Mouse (Mus musculus) lung, adult 2 months (tissue): ENCODE measurements around the gene Naglu. TPM values are rescaled to one million over a fixed set of nuclear protein-coding genes. Genes with fewer than 3 reads are reported as not detected.

Source experiments
- DNase-seq: peaks from one replicate; pipeline ENCODE4 v3.0.0; 2022
- H3K4me1 ChIP-seq: fragments of 200-500 bp; 2 replicates; pipeline ENCODE4 v1.6.1; 2011; ENCODE audit warnings: low read length; ENCODE audit not compliant: control insufficient read depth, insufficient read depth
- H3K4me3 ChIP-seq: fragments of 200-500 bp; replicated peaks from 2 replicates; pipeline ENCODE3; 2011; ENCODE audit warnings: low read depth, mild to moderate bottlenecking, control low read depth, low read length; ENCODE audit errors: extremely low read depth
- CTCF ChIP-seq: fragments of 200-500 bp; IDR thresholded peaks from 2 replicates; pipeline ENCODE4 v1.5.1; 2011; ENCODE audit warnings: mild to moderate bottlenecking, low read length, control low read depth; ENCODE audit not compliant: insufficient read depth
- POLR2A ChIP-seq: fragments of 200-500 bp; IDR thresholded peaks from 2 replicates; pipeline ENCODE4 v1.6.1; 2011; ENCODE audit warnings: low read depth, mild to moderate bottlenecking, control low read depth, low read length, borderline replicate concordance; ENCODE audit errors: extremely low read depth
- WGBS: fragments of 180-500 bp; shearing (Covaris S2); methylation state at CpG from one replicate; pipeline ENCODE4 v1.1.7; 2018; 5-methylcytosine and 5-hydroxymethylcytosine counted together
- polyA plus RNA-seq: library from polyadenylated mRNA; depleted of rRNA; stranded (reverse); fragments of >200 nt; gene quantifications from 2 replicates; pipeline ENCODE4 v1.2.3, GENCODE M21; 2012

Naglu gene
- polyA plus RNA-seq, 1 experiment: 32.2 TPM

DNA sequence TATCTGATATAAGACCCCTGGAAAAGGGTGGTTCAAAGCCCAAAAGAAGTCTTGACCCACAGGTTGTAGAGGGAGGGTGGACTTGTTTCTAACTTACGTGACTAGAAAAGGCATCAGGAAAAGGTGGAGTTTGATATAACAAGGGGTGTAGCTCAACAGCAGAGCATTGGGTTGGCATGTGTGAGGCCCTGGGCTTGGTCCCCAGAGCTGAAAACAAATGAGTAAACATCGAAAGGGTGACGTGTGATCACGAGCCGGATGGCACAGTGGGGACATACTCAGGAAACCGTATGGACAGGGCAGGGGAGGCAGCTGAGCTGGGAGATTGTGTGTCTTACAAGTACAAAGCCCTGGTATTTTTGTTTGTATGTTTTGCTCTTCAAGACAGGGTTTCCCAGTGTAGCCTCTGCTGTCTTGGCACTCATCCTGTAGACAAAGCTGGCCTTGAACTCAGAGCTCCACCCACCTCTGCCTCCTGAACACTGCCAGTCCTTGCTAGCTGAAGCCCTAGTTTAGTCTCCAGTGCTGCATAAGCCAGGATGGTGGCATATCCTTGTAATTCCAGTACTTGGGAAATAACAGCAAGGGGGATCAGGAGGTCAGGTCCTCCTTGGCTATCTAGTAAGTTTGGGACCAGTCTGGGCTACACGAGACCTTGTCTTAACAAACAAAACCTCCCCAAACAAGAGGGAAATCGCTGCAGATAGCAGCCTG, 35.0 kb upstream of the Naglu start:
- TF ChIP-seq CTCF: no peak
- TF ChIP-seq POLR2A: no peak
- WGBS: 70% methylated on average over 8 of the region's 8 CpGs
- H3K4me3 ChIP-seq: no peak overlapping the region
- DNase-seq: no peak
- no peaks in the 10 kb centered on the region for H3K4me1 ChIP-seq

DNA sequence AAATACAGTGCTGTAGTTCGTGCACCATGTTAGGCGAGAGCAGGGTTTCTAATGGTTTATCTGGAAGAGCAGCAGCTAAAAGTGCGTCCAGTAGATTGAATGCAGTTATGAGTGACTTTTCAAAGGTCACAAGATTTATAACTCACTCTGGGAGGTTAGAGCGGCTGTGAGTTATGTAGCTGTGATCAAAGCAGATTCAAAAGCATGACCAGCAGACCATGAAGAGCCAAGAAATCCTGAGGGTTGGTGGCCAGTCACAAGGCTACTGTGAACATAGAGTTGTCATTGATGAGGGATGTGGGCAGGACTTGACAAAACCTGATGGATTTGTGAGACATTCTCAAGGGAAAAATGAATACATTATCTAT, 34.5 kb upstream of the Naglu start:
- WGBS: 89% methylated on average over 4 of the region's 4 CpGs
- no peak for DNase-seq
- Histone ChIP-seq H3K4me1 (no peaks in the 10 kb centered on the region), H3K4me3 (no peak overlapping the region)
- no peak for TF ChIP-seq POLR2A
- TF ChIP-seq CTCF: no peak

DNA sequence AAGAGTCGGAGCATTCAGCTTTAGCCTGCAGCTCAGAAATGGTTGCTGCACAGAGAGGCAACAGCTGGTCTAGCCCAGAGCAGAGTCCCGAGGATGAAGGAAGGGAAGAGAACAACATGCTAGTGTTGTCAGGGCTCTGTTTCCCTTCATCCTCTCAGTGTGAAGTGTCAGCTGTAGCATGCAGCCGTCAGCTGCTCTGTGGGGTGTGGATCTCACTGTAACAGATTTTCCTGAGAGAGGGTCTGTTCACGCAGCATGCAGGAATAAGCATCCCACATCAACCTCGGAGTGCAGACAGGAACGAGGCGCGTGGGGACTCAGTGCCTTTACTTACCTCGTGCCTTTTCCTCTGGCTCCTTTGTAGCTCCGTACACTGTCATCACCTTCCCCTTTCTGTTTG, 32.0 kb upstream of the Naglu start:
- Histone ChIP-seq H3K4me1 (no peaks in the 10 kb centered on the region), H3K4me3 (no peak overlapping the region)
- 89% methylated on average over 10 of the region's 10 CpGs for WGBS
- no peak for TF ChIP-seq CTCF
- TF ChIP-seq POLR2A: no peak
- no peak for DNase-seq

DNA sequence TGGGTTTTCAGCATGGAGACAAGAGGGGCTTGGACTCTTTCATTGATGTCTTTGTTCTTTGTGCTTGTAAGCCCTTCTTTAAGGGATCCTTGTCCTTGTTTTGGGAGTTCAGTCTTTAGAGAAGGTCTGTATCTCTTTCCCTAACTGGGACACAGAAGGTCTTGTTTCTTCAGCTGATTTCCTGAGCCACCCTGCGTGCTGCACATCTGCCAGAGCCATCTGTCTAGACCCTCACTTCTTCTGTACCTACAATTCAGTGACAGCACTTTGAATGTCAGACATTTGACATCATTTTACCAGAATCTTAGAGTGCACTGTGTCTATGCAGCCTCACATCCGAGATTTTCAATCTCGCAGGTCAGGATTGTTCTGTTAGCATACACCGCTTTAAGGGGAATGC, 24.0 kb upstream of the Naglu start:
- 84% methylated on average over 4 of the region's 4 CpGs for WGBS
- H3K4me1 ChIP-seq: peaks cover 4% of the 10 kb centered on the region; the same call in 1 of the 2 replicates

DNA sequence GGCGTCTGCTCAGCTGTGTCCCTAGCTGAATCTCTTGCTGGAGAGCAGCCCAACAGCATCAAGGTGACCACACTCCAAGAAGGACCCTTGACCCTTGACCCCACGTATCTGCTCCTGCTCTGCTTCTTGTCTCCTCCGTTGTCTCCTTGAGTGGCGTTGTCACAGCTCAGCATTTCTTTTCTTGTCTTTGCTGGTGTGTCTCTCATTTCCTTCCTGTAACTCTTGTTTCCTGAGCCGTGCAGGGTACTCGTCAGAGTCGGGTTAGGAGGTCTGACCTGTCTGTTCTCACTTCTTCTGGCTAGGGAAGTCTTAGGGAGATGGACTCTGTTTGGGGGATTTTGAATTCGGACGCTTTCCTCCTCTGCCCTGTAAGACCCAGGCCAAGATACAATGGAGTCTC, 23.4 kb upstream of the Naglu start:
- WGBS: 37% methylated on average over 9 of the region's 9 CpGs
- H3K4me3 ChIP-seq: no peak overlapping the region
- no peak for DNase-seq
- TF ChIP-seq CTCF (no peak), POLR2A (no peak)
- peaks cover 4% of the 10 kb centered on the region; the same call in 1 of the 2 replicates for H3K4me1 ChIP-seq

More for the DNA sequence above, 24.0 kb upstream of the Naglu start:
- no peak for TF ChIP-seq POLR2A
- TF ChIP-seq CTCF: no peak
- H3K4me3 ChIP-seq: no peak overlapping the region
- no peak for DNase-seq

DNA sequence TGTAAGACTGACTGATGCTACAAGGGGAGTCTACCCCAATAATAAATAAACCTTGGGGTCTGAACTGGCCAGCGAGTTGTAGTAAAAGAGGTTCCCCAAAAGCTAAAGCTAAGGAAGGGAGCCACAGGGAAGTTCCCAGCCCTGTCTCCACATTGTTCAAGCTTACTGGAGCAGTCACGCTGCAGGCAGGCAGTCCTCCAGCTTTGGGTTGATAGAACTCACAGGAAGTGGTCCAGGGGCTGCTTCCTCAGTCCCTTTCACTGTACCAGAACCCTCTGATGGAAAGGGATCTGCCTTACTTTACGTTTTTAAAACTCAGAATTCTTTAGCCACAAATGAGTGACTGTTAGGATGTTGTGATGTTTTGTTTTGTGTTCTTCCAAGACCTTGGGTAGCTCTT, 22.3 kb upstream of the Naglu start:
- no peak for TF ChIP-seq POLR2A
- TF ChIP-seq CTCF: no peak
- WGBS: 67% methylated on average over 3 of the region's 3 CpGs
- Histone ChIP-seq H3K4me1 (peaks cover 4% of the 10 kb centered on the region; the same call in 1 of the 2 replicates), H3K4me3 (no peak overlapping the region)
- DNase-seq: no peak

DNA sequence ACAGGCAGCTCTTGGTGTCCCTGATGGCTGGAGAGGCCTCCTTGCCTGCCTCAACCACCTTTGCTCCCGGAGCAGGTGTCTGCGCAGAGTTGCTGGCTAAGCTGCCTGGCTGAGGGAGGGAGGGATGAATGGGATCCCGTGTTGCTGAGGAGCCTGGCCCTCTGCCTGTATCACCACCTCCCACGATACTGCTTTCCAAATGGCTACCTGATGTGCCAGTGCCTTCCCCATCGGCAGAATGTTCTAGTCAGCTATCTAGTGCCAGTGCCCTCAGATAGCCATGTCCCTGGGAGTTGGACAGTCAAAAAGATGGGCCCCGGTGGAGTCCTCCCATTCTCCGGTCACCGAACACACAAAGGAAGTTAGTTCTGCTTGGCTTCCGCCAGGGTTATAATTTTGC, 19.5 kb upstream of the Naglu start:
- WGBS: 88% methylated on average over 9 of the region's 9 CpGs
- DNase-seq: no peak
- TF ChIP-seq POLR2A: no peak
- no peak for TF ChIP-seq CTCF
- H3K4me1 ChIP-seq: peaks cover 4% of the 10 kb centered on the region; the same call in 1 of the 2 replicates
- no peak overlapping the region for H3K4me3 ChIP-seq

DNA sequence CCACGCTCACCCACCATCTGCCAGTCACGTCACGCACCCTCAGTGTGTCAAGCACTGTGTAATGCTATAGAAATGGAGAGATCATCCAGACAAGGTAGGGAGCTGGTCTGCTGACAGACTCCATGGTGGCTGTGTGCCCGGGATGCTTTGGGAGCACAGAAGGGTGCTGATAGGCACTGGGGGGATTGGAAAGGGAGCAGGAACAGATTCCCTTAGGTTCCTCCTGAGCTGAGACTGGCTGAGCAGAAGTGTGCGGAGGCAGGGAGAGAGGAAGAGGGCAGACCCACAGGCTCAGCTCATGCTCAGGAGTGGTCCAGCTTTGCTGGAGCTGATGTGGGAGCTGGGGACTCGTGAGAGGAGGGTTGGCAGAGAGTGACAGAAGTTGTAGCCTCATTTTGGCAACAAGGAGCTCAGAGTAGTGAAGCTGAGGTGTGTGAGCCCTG, 18.7 kb upstream of the Naglu start:
- H3K4me1 ChIP-seq: peaks cover 9% of the 10 kb centered on the region; the same call in 1 of the 2 replicates
- no peak overlapping the region for H3K4me3 ChIP-seq
- 86% methylated on average over 6 of the region's 6 CpGs for WGBS
- DNase-seq: no peak
- TF ChIP-seq POLR2A (no peak), CTCF (no peak)

DNA sequence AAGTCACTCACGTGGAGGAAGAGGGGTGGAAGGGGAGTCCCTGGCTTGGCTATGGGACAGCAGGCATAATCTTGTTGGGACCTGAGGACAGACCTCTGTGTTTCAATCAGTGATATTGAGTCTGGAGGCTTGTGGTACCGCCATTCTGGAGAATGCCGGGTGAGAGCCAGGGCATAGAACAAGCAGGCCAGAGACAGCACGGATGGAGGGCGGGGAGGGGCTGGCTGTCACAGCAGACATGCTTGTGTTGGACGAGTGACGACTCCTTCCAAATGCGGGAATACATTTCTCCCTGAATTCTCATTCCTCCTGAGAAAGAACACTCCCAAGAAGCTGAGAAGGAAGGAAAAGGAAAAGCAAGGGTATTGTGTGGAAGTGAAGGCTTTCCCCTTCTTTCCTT, 18.2 kb upstream of the Naglu start:
- no peak for DNase-seq
- 83% methylated on average over 8 of the region's 8 CpGs for WGBS
- peaks cover 6% of the 10 kb centered on the region; the same call in 1 of the 2 replicates for H3K4me1 ChIP-seq
- no peak for TF ChIP-seq CTCF
- no peak for TF ChIP-seq POLR2A
- no peak overlapping the region for H3K4me3 ChIP-seq
